Mouse (Mus musculus): ENCODE data around the gene Pcca.

GRCm38 (mm10) chr14:122888480-122888872 is 354.4 kb downstream of the Pcca start:
- no peak for TF ChIP-seq FLI1 (IDR thresholded peaks at IDR 0.05; ENCODE audit: low read length)
- no peak for TF ChIP-seq GATA1 (IDR thresholded peaks at IDR 0.05; ENCODE audit: borderline replicate concordance, low read length)
